Mouse (Mus musculus): ENCODE measurements at regions not wholly inside any gene's neighbourhood (a gene's known extent, or its start where the extent isn't known, plus 50 kb on each side); places are given as distances from the start of the nearest gene placed in this dataset.

GRCm38 (mm10) chr17:83936677-83937076 is 88.9 kb upstream of the Haao start:
- no peak for DNase-seq (ENCODE audit: low read depth in 2 of 2, low spot score in 2 of 2)

- no peak for DNase-seq (ENCODE audit: low read depth in 2 of 2, low spot score in 2 of 2)
Measured at GRCm38 (mm10) chr17:83935969-83936368, 88.2 kb upstream of the Haao start.

GRCm38 (mm10) chr17:83935232-83935631 is 87.5 kb upstream of the Haao start:
- peak; percentile 9 to 12 for DNase-seq (ENCODE audit: low read depth in 2 of 2, low spot score in 2 of 2)

- DNase-seq (ENCODE audit: low read depth in 2 of 2, low spot score in 2 of 2), result no peak
Measured at GRCm38 (mm10) chr17:83933743-83934142, 86.0 kb upstream of the Haao start.

- no peak for DNase-seq (ENCODE audit: low read depth in 2 of 2, low spot score in 2 of 2)
Measured at GRCm38 (mm10) chr17:83930401-83930800, 82.6 kb upstream of the Haao start.

GRCm38 (mm10) chr17:83927749-83928387 is 80.1 kb upstream of the Haao start:
- DNase-seq (ENCODE audit: low read depth in 2 of 2, low spot score in 2 of 2), result no peak

GRCm38 (mm10) chr17:83924259-83924922 is 76.6 kb upstream of the Haao start:
- DNase-seq (ENCODE audit: low read depth in 2 of 2, low spot score in 2 of 2), result no peak

- no peak for DNase-seq (ENCODE audit: low read depth in 2 of 2, low spot score in 2 of 2)
Measured at GRCm38 (mm10) chr17:83920894-83921293, 73.1 kb upstream of the Haao start.

- DNase-seq (ENCODE audit: low read depth in 2 of 2, low spot score in 2 of 2), result no peak
Measured at GRCm38 (mm10) chr17:83920225-83920624, 72.5 kb upstream of the Haao start.

- DNase-seq (ENCODE audit: low read depth in 2 of 2, low spot score in 2 of 2), result peak; percentile 30 to 31
Measured at GRCm38 (mm10) chr17:83918413-83919139, 70.8 kb upstream of the Haao start.

GRCm38 (mm10) chr17:83917781-83918180 is 70.0 kb upstream of the Haao start:
- no peak for DNase-seq (ENCODE audit: low read depth in 2 of 2, low spot score in 2 of 2)

GRCm38 (mm10) chr17:83916684-83917166 is 69.0 kb upstream of the Haao start:
- no peak for DNase-seq (ENCODE audit: low read depth in 2 of 2, low spot score in 2 of 2)

- DNase-seq (ENCODE audit: low read depth in 2 of 2, low spot score in 2 of 2), result no peak
Measured at GRCm38 (mm10) chr17:83915034-83915433, 67.3 kb upstream of the Haao start.

- no peak for DNase-seq (ENCODE audit: low read depth in 2 of 2, low spot score in 2 of 2)
Measured at GRCm38 (mm10) chr17:83914603-83915002, 66.8 kb upstream of the Haao start.

- DNase-seq (ENCODE audit: low read depth in 2 of 2, low spot score in 2 of 2), result no peak
Measured at GRCm38 (mm10) chr17:83913711-83914415, 66.1 kb upstream of the Haao start.

GRCm38 (mm10) chr17:83912421-83912820 is 64.7 kb upstream of the Haao start:
- DNase-seq (ENCODE audit: low read depth in 2 of 2, low spot score in 2 of 2), result no peak

GRCm38 (mm10) chr17:83908811-83909210 is 61.0 kb upstream of the Haao start:
- no peak for DNase-seq (ENCODE audit: low read depth in 2 of 2, low spot score in 2 of 2)

- DNase-seq (ENCODE audit: low read depth in 2 of 2, low spot score in 2 of 2), result no peak
Measured at GRCm38 (mm10) chr17:83907538-83907937, 59.8 kb upstream of the Haao start.

GRCm38 (mm10) chr17:83906751-83907537 is 59.2 kb upstream of the Haao start:
- DNase-seq (ENCODE audit: low read depth in 2 of 2, low spot score in 2 of 2), result no peak

GRCm38 (mm10) chr17:83903467-83903866 is 55.7 kb upstream of the Haao start:
- DNase-seq (ENCODE audit: low read depth in 2 of 2, low spot score in 2 of 2), result peak; percentile 41 to 63

GRCm38 (mm10) chr17:83902523-83902922 is 54.8 kb upstream of the Haao start:
- DNase-seq (ENCODE audit: low read depth in 2 of 2, low spot score in 2 of 2), result peak in 1 of 2 experiments; percentile 34
